Mouse (Mus musculus): Measurements from ENCODE around the gene B3gat2.

B3gat2 gene

DNA sequence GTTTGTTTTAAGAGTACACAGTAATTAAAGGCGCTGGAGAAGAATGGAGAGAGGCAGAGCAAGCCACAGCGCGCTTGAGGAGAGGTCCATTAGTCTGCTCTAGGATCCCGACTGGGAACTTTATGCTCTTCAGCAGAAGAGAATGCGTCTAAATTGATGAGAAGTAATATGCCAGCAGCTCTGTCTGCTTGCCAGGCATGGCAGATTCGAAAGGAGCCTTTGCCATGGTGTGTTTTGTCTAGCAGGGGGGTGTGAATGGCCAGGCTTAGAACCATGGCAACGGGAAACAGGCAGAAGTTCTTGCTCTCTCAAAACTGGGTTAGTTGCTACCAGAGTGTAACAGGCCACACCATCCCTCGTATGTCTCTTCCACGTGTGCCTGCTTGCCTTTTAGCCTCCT is 73.3 kb downstream of the B3gat2 start:
- DNase-seq (ENCODE audit: low read depth, low spot score), result no peak

GRCm38 (mm10) chr1:23836630-23837029 is 75.1 kb downstream of the B3gat2 start:
- DNase-seq (ENCODE audit: low read depth, low spot score), result no peak

GRCm38 (mm10) chr1:23840924-23841323 is 79.4 kb downstream of the B3gat2 start:
- DNase-seq (ENCODE audit: low read depth, low spot score), result no peak

- DNase-seq (ENCODE audit: low read depth, low spot score), result no peak
Observed at GRCm38 (mm10) chr1:23842629-23843028, 81.1 kb downstream of the B3gat2 start.

DNA sequence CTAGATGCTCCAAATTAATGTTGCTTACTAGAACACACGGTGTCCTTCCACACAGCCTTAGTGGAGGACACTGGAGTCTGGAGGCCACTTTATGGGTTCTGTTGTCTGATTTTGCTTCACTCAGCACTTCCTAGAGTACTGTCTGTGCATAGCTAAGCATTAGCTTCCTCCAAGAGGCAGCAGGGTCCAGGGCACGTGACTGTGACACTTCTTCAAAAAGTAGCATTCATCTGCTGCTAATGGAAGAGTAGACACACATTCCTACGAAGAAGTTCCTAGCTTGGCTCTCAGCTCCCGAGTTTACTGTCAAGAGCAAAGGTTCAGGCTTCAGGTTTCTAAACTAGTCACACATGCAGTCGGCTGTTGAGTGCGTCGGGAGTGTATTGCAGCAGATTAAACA is 82.2 kb downstream of the B3gat2 start:
- DNase-seq (ENCODE audit: low read depth, low spot score), result no peak

- DNase-seq (ENCODE audit: low read depth, low spot score), result no peak
Observed at GRCm38 (mm10) chr1:23845007-23845406, 83.5 kb downstream of the B3gat2 start.

GRCm38 (mm10) chr1:23846044-23846680 is 84.6 kb downstream of the B3gat2 start:
- DNase-seq (ENCODE audit: low read depth, low spot score), result no peak

DNA sequence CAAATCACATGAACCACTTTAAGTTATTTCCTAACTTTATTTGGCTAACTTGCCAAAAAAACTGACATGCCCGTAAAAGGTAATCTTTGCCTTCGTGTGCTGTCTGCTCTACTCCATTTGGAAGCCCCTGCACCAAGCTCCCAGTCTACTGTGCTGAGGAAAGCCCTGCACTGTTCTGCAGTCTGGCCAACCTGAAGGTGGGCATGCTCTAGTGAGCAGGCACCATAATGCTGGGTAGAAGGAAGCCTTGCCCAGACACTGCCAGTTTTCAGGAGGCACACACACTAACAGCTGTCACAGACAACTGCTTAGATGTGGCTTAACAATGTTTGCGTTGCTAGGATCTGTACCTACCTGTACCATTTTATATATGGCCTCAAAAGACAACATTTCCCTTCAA is 94.1 kb downstream of the B3gat2 start:
- no peak for DNase-seq (ENCODE audit: low read depth, low spot score)

GRCm38 (mm10) chr1:23860944-23861343 is 99.4 kb downstream of the B3gat2 start:
- DNase-seq (ENCODE audit: low read depth, low spot score), result no peak

- DNase-seq (ENCODE audit: low read depth, low spot score), result no peak
Observed at GRCm38 (mm10) chr1:23865566-23865965, 104.0 kb downstream of the B3gat2 start.

- DNase-seq (ENCODE audit: low read depth, low spot score), result no peak
Observed at GRCm38 (mm10) chr1:23867350-23867862, 105.9 kb downstream of the B3gat2 start.

- no peak for DNase-seq (ENCODE audit: low read depth, low spot score)
Observed at GRCm38 (mm10) chr1:23872194-23872593, 110.6 kb downstream of the B3gat2 start.

- DNase-seq (ENCODE audit: low read depth, low spot score), result no peak
Observed at GRCm38 (mm10) chr1:23882681-23883080, 121.1 kb downstream of the B3gat2 start.

DNA sequence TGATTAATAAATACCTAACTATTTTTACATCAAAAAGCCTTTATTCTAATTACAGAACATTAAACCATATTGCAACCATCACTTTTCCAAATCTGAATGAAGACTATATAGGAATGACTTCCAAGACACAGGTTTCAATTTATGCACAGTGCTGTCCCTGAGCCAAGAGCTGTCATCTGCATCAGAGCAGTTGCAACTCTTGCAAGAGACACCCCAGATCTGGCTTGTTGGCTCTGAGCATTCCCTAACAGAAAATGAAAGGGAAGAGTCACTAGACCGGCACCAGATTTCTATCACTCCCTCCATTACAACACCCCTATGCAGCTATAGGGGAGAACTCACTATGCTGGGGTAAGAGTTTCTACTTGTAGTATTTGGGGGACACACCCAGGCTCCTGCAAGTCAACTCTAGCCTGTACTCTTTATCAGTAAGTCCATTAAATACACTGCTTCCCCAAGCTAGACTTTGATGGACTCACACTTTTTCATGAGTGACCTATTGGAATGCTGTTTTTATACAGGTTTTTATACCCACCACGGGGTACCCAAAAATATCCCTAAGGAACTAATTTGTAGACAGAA is 122.6 kb downstream of the B3gat2 start:
- no peak for DNase-seq (ENCODE audit: low read depth, low spot score)

DNA sequence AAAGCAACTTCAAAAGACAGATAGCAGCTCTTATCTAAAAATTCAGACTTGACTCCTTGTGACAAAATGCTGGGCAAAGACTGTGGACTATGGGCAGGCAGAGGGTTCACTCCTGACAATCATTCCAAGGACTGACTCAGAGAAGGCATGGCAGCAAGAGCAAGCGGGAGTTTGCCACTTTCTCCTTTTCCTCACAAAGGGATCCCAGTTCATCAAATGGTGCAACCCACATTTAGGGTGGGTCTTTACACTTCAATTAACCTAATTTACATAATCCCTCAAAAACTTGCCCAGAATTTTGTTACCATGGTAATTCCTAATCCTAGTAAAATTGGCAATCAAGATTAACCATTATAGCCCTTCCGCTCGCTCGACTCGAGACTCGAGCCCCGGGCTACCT is 123.4 kb downstream of the B3gat2 start:
- DNase-seq (ENCODE audit: low read depth, low spot score), result no peak

- DNase-seq (ENCODE audit: low read depth, low spot score), result no peak
Observed at GRCm38 (mm10) chr1:23892072-23892471, 130.5 kb downstream of the B3gat2 start.

Measured in embryo, embryonic 11.5 days (tissue).